Mouse (Mus musculus) heart, adult 8-10 months (tissue): ENCODE measurements around the gene Prkag2. TPM values are rescaled to one million over a fixed set of nuclear protein-coding genes. Genes with fewer than 3 reads are reported as not detected.

ENCODE experiments used
- DNase-seq: peaks from one replicate; pipeline ENCODE4 v3.0.0; 2022; ENCODE audit warnings: low spot score
- total RNA-seq, 4 experiments: library from RNA; stranded (reverse); gene quantifications; 2 replicates each; pipeline ENCODE4 v1.2.4; 2022

The Prkag2 gene
- total RNA-seq, 4 experiments from 2014 or later, result 26.9 to 39.0 (median 30.5) TPM

- DNase-seq, result no peak
Observed at GRCm38 (mm10) chr5:24970552-24971275, 129.7 kb downstream of the Prkag2 start.

- DNase-seq, result no peak
Observed at GRCm38 (mm10) chr5:24969241-24969880, 131.1 kb downstream of the Prkag2 start.

GRCm38 (mm10) chr5:24968792-24969191 is 131.7 kb downstream of the Prkag2 start:
- DNase-seq, result no peak

- no peak for DNase-seq
Observed at GRCm38 (mm10) chr5:24967898-24968535, 132.4 kb downstream of the Prkag2 start.

DNA sequence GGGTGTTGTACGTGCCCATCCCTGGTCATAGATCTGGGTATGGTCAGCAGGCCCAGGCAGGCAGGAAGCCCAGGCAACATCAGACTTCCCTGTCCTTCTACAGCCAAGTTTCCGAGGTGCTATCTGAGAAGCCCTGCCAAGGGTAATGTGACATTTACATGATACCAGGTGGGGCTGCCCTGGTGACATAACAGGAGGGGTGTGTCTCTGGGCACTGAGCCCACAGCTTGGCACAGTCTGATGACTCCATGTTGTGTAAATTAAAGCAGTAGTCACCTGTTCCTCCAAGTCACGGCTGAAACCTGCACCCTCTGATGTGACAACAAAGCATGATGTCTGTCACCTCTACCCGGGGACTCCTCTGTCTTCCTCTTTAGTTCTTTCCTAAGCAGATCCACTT is 136.7 kb downstream of the Prkag2 start:
- DNase-seq, result peak; percentile 66

DNA sequence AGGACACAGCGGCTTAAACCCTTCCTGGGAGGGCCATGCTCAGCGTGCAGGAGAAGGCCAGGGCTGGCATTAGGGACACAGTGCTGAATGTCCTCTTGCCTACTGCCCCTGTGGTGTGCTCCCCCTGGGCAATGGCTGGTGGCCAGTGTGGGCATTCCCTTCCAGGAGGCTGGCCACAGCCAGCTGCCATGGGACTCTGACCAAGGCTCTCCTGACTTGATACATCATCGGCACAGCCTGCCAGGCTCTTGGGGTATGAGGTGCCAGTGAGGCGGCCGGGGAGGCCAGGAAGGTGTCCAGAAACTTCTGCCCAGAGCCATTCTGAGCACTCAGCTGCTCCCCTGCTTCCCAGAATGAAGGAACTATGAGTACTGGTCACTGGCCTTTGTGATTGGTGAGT is 139.7 kb downstream of the Prkag2 start:
- peak; percentile 79 for DNase-seq

GRCm38 (mm10) chr5:24959758-24960157 is 140.7 kb downstream of the Prkag2 start:
- no peak for DNase-seq

- no peak for DNase-seq
Observed at GRCm38 (mm10) chr5:24958596-24958995, 141.8 kb downstream of the Prkag2 start.

- no peak for DNase-seq
Observed at GRCm38 (mm10) chr5:24956891-24957290, 143.6 kb downstream of the Prkag2 start.

DNA sequence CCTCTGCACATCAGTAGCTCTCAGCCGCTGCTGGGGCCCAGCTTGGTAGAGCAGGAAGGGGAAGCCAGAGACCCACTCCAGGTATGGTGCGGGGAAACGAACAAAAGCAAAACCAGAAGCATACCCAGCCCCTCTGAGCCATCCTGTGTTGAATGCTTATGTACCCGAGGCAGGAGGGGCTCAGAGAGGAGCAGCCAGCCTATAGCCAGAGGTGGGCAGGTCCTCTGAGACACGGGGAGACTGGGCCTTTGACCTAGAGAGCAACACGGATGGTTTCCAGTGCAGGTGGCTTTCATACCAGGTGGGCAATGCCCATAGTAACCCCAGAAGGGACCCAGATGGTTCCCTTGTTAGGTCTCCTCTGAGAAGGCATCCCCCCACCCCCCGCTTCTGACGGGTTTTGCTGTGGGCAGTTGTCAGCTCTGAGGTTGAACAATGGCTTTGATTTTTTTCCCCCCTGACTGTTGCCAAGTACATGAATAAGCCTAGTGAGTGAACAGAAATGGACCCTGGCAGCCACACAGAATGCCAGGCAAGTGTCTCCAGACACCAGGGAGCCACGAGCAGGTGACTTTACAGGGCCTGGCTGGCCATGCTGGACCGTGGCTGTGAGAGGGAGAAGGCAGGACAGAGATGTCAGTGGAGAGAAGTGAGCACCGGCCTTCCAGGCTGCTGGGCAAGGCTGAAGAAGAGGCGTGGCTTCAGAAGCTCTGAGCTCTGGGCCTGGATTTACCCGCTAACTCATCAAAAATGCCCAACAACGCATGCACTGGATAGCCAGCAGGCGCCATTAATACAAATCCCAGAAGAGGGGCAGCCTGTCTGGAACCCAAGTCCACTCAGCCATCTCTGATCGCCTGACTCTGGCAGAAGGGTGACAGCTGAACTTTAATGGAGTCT is 147.3 kb downstream of the Prkag2 start:
- peak; percentile 13 for DNase-seq

- DNase-seq, result no peak
Observed at GRCm38 (mm10) chr5:24952212-24952611, 148.2 kb downstream of the Prkag2 start.

DNA sequence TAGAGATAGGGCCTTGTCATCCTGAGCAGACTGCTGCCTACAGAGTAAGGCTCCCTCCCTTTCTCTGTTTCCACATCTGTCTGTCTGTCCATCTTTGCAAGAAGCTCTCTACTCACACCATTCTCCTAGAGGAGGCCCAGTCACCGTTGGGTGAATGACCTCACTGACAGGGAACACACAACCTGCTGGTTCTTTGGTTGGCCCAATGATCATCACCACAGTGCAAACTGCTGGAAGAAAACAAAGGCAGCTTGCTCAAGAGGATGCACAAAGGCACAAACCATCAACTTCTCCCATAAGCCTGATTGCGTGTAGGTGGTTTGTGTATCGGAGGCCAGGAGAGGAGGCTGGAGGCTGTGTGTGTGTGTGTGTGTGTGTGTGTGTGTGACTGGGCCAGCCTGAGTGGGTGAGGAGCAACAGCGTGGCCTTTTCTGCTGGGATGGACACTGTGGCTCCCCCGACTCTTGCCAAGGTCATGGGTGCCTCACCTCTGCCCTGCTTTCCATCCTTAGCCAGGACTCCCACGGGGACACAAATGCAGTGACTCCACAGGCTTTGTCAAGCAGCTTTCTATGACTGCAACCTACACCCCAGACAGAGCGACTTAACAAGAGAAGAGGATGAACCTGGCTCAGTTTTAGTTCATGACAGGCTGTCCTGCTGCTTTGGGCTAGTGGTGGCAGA is 149.4 kb downstream of the Prkag2 start:
- no peak for DNase-seq

- no peak for DNase-seq
Observed at GRCm38 (mm10) chr5:24950039-24950438, 150.4 kb downstream of the Prkag2 start.

GRCm38 (mm10) chr5:24938046-24938822 is 162.2 kb downstream of the Prkag2 start:
- no peak for DNase-seq

DNA sequence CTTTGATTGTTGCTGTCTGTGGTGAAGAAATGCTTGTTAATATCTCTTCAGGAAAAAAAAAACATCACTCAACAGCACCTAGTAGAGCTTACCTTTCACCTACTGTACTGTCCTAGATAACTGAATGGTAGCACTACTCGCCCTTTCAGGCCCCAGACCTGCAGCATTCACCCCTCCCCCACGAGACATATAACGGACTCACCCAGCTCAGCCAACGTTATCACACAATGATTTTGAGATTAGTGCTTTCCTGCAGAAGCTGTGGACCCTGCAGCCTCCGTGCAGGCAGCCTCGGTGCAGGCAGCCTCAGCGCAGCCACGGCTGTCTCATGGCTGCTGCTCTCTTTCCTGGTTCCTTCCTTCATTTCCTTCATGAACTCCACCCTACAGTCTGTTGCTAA is 164.0 kb downstream of the Prkag2 start:
- DNase-seq, result no peak

DNA sequence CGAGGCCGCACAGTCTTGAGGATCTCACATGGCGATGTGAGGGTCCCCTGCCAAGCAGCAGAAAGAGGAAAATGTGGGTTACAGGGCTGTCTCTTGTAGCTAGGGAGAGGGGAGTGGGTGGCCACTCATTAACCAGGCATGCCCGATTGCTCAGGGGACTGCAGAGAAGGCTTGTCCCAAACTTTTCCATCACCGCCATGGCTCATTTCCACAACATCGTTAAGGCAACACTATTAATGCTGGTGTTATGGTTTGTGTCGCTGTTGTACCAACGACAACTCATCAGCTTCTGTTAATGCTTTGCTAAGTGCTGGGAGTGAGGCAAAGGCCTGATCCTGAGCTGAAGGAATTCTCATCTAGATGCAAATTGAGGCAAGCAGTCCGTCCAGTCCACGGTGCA is 165.0 kb downstream of the Prkag2 start:
- DNase-seq, result no peak

GRCm38 (mm10) chr5:24933760-24934159 is 166.7 kb downstream of the Prkag2 start:
- no peak for DNase-seq

DNA sequence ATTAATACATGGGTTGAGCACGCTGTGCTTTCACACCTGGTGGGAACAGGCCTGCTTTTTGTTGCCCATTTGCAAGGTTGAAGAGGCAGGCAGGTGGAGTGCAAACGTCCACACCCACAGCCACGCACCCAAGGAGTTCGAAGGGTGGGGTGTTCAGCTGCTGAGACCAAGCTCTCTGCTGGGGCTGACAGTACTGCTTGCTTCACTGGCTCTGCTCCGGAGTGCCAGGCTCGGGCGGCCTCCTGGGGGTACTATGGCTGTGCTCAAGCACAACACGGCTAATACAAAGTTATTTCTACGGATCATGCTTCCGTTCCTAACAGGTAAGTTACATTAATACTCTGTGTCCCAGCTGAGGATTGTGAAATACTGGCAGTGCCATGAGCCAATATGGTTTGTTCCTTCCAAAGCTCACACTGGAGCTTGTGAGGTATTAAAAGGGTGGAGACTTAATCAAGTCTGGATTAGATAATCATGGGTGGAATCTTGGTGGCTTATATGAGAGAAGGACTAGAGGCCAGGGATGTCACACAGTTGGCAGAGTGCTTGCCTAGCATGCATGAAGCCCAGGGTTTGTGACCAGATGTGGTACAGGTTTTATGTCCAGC is 168.8 kb downstream of the Prkag2 start:
- DNase-seq, result no peak

GRCm38 (mm10) chr5:24930831-24931577 is 169.4 kb downstream of the Prkag2 start:
- no peak for DNase-seq
